Mouse (Mus musculus) heart, adult 18-20 months (tissue): ENCODE data around the gene Thg1l. TPM values are rescaled to one million over a fixed set of nuclear protein-coding genes. Genes with fewer than 3 reads are reported as not detected.
A peak's percentile ranks its signal among the peaks of the same experiment; 100 is the strongest.

ENCODE experiments used
- DNase-seq, 2 experiments: peaks; one replicate each; pipeline ENCODE4 v3.0.0; 2021 to 2022; ENCODE audit warnings: mixed read lengths in 1 of 2
- total RNA-seq, 2 experiments: library from RNA; stranded (reverse); gene quantifications; 2 replicates each; pipeline ENCODE4 v1.2.3; 2021

Gene Thg1l
- total RNA-seq, 2 experiments from 2014 or later: 4.4 to 4.9 TPM

GRCm38 (mm10) chr11:45927456-45927855, 27.8 kb downstream of the Thg1l start:
- no peak for DNase-seq

GRCm38 (mm10) chr11:45926640-45927082, 28.6 kb downstream of the Thg1l start:
- peak; percentile 79 to 91 for DNase-seq

- no peak for DNase-seq
Observed at GRCm38 (mm10) chr11:45925436-45925835, 29.9 kb downstream of the Thg1l start.

- DNase-seq: no peak
Observed at GRCm38 (mm10) chr11:45921480-45921898, 33.8 kb downstream of the Thg1l start.

- DNase-seq: no peak
Observed at GRCm38 (mm10) chr11:45921026-45921425, 34.3 kb downstream of the Thg1l start.

- no peak for DNase-seq
Observed at GRCm38 (mm10) chr11:45918836-45919235, 36.5 kb downstream of the Thg1l start.

- DNase-seq: no peak
Observed at GRCm38 (mm10) chr11:45918018-45918417, 37.3 kb downstream of the Thg1l start.

GRCm38 (mm10) chr11:45916196-45916595, 39.1 kb downstream of the Thg1l start:
- DNase-seq: no peak

GRCm38 (mm10) chr11:45910701-45911100, 44.6 kb downstream of the Thg1l start:
- DNase-seq: no peak

GRCm38 (mm10) chr11:45908894-45909293, 46.4 kb downstream of the Thg1l start:
- DNase-seq: no peak

- DNase-seq: no peak
Observed at GRCm38 (mm10) chr11:45908070-45908469, 47.2 kb downstream of the Thg1l start.

GRCm38 (mm10) chr11:45907301-45907700, 48.0 kb downstream of the Thg1l start:
- no peak for DNase-seq

GRCm38 (mm10) chr11:45906109-45906786, 49.0 kb downstream of the Thg1l start:
- DNase-seq: no peak

GRCm38 (mm10) chr11:45900233-45901015, 54.9 kb downstream of the Thg1l start:
- DNase-seq: peak in 1 of 2 experiments; percentile 46

- no peak for DNase-seq
Observed at GRCm38 (mm10) chr11:45897392-45897791, 57.9 kb downstream of the Thg1l start.

Other genes with a start within 250 kb of the Thg1l start
- gene Clint1, start 103.4 kb downstream of the Thg1l start, total RNA-seq: 10 to 100 TPM; 46.7 to 47.9 TPM
- gene Lsm11, start 10.6 kb downstream of the Thg1l start, total RNA-seq: 1 to 10 TPM; 3.4 to 4.1 TPM
- gene Sox30, start 24.8 kb upstream of the Thg1l start, total RNA-seq: under 1 TPM in 1 of 2 experiments, not detected in 1; 0.13 TPM
- gene Gm12166, start 96.8 kb upstream of the Thg1l start, total RNA-seq: 1 to 10 TPM; 1.0 to 2.9 TPM
- gene Adam19, start 100.5 kb upstream of the Thg1l start, total RNA-seq: 10 to 100 TPM; 48.1 to 54.5 TPM
- gene Nipal4, start 211.0 kb upstream of the Thg1l start, total RNA-seq: not detected